Comparison of ENCODE assay signal across 8 mouse cellular contexts in the genomic region with DNA sequence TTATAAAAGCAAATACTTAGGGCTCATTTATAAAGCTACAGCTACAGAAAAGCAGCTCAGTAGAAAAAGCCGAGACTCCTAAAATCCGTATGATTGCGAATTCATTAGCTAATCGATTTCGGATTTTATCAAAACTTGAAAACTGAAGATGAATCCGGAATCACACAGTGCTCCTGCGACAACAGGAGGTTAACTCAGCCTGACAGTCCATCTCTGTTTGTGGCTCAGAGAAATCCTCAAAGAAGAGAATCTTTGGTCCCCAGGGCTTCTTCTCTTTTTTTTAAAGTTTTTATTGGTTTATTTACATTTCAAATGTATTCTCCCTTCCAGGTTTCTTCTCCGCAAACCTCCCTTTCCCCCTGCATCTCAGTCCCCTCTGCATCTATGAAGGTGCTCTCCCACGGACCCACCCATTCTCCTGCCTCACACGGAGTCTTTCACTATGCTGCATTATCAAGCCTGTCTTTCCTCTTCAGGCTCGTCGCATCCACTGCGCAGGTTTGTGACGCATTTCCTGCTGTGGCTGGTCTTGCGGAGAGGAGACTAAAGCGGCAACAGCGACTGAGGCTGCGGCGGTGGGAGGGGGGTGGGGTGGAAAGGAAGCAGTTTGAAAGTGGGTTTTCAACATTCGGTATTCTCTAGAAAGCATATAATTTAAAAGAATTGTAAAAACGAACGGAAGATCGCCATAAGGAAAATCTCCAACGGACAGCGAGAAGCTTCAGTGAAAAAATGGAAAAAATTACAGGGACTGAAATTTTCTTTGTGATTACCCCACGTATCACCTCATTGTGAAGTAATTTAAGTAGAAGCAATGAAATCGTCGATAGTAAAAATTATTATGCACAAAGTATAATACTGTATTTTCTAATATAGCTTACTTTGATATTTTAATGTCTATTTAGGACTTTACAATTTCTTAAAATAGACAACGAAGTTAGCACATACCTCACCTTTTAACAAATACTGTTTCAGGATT.
DNase-seq lines count a peak whose midpoint lies in the region; ATAC-seq and TF ChIP-seq lines count a peak whose summit lies in the region.
"Not testable (repeated sequence)": the region's sequence is repeated elsewhere in the genome, so short reads cannot be mapped to it uniquely, and the experiment has no call there.

No protein-coding gene starts in this region.

- DNase-seq in NIH3T3 (ENCODE audit: low read depth) (peak; percentile 74), liver (peak; percentile 46)
- peak; percentile 73 to 79 for DNase-seq in cerebellum, postnatal 10 days
- DNase-seq in heart, postnatal 4 days, result peak; percentile 34
- peak; percentile 2 to 45 for DNase-seq in kidney, postnatal 36 days
- DNase-seq in midbrain, embryonic 14.5 days, result peak; percentile 88

- not testable (repeated sequence) for H3K36me3 ChIP-seq in forebrain, embryonic 16.5 days (ENCODE audit: control insufficient read depth, insufficient read depth); midbrain, embryonic 14.5 days (ENCODE audit: control insufficient read depth, insufficient read depth, low read length); small intestine, adult 2 months (ENCODE audit: control insufficient read depth, insufficient read depth, low read length)

- 31% methylated on average over 29 of the region's 29 CpGs for WGBS in forebrain, embryonic 16.5 days
- 27% methylated on average over 29 of the region's 29 CpGs for WGBS in midbrain, embryonic 14.5 days
- WGBS in small intestine, adult 2 months, result 30% methylated on average over 29 of the region's 29 CpGs

- not testable (repeated sequence) for H3K27me3 ChIP-seq in forebrain, embryonic 16.5 days (replicated peaks; ENCODE audit: control insufficient read depth, insufficient read depth, low read length); midbrain, embryonic 14.5 days (ENCODE audit: control insufficient read depth, insufficient read depth, low read length); small intestine, adult 2 months (ENCODE audit: control insufficient read depth, insufficient read depth, low read length)

- TF ChIP-seq CTCF in small intestine, adult 2 months (IDR thresholded peaks at IDR 0.05; ENCODE audit: extremely low read depth, insufficient read length, insufficient replicate concordance, low read depth, low read length), result not testable (repeated sequence)

- H3K4me3 ChIP-seq in forebrain, embryonic 16.5 days (replicated peaks; ENCODE audit: low read length), result peak overlapping the region; percentile 37
- H3K4me3 ChIP-seq in midbrain, embryonic 14.5 days (replicated peaks; ENCODE audit: low read depth, low read length), result peak overlapping the region; percentile 31
- 0 out of 2 replicates have a peak overlapping the region, but pooled peaks have one; percentile 26 for H3K4me3 ChIP-seq in small intestine, adult 2 months (ENCODE audit: low read depth, low read length)

- not testable (repeated sequence) for H3K4me1 ChIP-seq in forebrain, embryonic 16.5 days (replicated peaks; ENCODE audit: control insufficient read depth, insufficient read depth, low read length); midbrain, embryonic 14.5 days (ENCODE audit: control insufficient read depth, insufficient read depth, low read length); small intestine, adult 2 months (ENCODE audit: control insufficient read depth, insufficient read depth, insufficient read length, low read length)

- peak; percentile 99 for ATAC-seq in forebrain, embryonic 16.5 days
- peak; percentile 92 for ATAC-seq in midbrain, embryonic 14.5 days (ENCODE audit: low FRiP score, low TSS enrichment)

- peak overlapping the region; percentile 46 for H3K4me2 ChIP-seq in forebrain, embryonic 16.5 days (ENCODE audit: low read length)
- peak overlapping the region; percentile 43 for H3K4me2 ChIP-seq in midbrain, embryonic 14.5 days (ENCODE audit: low read length)

- not testable (repeated sequence) for H3K9me3 ChIP-seq in forebrain, embryonic 16.5 days (ENCODE audit: control insufficient read depth, low read length); midbrain, embryonic 14.5 days (ENCODE audit: control insufficient read depth, low read length)

- not testable (repeated sequence) for TF ChIP-seq POLR2A in small intestine, adult 2 months (IDR thresholded peaks at IDR 0.05; ENCODE audit: low read depth, low read length)

- not testable (repeated sequence) for H3K27ac ChIP-seq in forebrain, embryonic 16.5 days (ENCODE audit: low read length); small intestine, adult 2 months (ENCODE audit: insufficient read depth, low read depth, low read length)
- H3K27ac ChIP-seq in midbrain, embryonic 14.5 days (replicated peaks; ENCODE audit: low read depth, low read length), result peak overlapping the region; percentile 74

- peak overlapping the region; percentile 34; the same call in 1 of the 2 replicates for H3K9ac ChIP-seq in forebrain, embryonic 16.5 days (replicated peaks; ENCODE audit: low read depth, low read length)
- peak overlapping the region; percentile 29; the same call in 1 of the 2 replicates for H3K9ac ChIP-seq in midbrain, embryonic 14.5 days (replicated peaks; ENCODE audit: low read length)

Comparison
In these comparisons a context has a peak if more than half of its experiments do, and no peak if none do; other contexts are left out.
1. DNase-seq: peak in every context shown above with its lines; median percentile 88 in midbrain, embryonic 14.5 days; 76 in cerebellum, postnatal 10 days; 74 in NIH3T3; 46 in liver; 34 in heart, postnatal 4 days; 24 in kidney, postnatal 36 days.